Mouse (Mus musculus): ENCODE data around the gene Pabpn1.
A peak's percentile ranks its signal among the peaks of the same experiment; 100 is the strongest.

Pabpn1 gene

DNA sequence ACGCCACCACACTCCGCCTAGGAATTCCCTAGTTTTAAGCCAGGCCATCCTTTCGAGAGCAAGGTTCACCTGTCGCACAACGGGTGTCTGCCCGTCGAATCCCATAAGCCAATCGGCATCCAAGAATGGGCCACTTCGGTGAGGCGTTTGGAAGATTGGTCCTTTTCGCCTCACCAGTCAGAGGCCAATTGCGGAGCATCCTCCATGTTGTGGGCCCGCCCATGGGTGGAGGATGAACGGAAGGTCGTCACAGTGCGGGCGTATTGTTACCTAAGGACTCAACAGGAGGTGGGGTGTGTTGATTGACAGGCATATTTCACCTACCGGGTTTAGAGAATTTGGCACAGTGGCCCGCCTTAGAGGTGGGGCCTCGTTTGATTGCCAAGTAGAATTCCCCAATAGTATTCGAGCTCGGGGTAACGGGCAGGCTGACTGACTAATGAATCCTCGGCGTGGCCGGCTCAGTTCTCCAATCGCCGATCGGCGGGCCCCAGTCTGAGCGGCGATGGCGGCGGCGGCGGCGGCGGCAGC is 1.4 kb downstream of the Pabpn1 start:
- DNase-seq (ENCODE audit: low spot score) = peak; percentile 96

- DNase-seq (ENCODE audit: low spot score) = peak; percentile 74
These were observed 2.2 kb downstream of the Pabpn1 start for GRCm38 (mm10) chr14:54894296-54895151.

GRCm38 (mm10) chr14:54897445-54897844 is 5.1 kb downstream of the Pabpn1 start:
- DNase-seq (ENCODE audit: low spot score) = peak; percentile 73

DNA sequence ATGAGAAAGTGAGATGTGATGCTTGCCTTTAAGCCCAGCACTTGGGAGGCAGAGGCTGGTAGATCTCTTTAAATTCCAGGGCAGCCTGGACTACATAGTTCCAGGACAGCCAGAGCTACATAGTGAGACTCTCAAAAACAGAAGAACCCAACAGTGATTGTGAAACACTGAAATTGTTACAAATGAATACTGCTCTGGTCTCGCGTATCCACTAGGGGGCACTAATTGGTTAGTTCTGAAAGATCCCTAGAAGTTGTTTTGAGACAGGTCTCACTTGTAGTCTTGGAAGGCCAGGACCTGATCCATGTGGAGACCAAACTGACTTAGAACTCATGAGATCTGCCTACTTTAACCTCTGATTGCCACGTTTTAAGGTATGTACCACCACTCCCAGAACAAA is 8.1 kb downstream of the Pabpn1 start:
- DNase-seq (ENCODE audit: low spot score) = no peak

DNA sequence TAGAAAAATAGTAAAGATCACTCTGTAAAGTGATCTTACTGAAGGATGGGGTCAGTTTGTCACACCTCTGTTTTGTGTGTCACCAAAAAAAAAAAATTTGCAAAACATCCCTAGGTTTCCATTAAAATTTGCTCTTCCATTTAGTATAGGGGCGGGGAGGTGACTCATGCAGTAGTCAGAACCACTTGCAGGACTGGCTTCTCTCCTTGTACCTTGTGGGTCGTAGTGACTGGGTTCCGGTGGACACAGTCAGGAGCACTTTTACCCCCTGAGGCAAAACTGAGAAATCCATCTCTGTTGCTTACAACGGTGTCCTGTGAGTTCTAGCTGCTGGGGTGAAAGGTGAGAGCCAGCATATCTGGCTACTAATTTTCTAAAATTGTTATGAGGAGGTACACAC is 11.3 kb downstream of the Pabpn1 start:
- no peak for DNase-seq (ENCODE audit: low spot score)

- DNase-seq (ENCODE audit: low spot score) = no peak
These were observed 16.4 kb downstream of the Pabpn1 start for GRCm38 (mm10) chr14:54908682-54909081.

DNA sequence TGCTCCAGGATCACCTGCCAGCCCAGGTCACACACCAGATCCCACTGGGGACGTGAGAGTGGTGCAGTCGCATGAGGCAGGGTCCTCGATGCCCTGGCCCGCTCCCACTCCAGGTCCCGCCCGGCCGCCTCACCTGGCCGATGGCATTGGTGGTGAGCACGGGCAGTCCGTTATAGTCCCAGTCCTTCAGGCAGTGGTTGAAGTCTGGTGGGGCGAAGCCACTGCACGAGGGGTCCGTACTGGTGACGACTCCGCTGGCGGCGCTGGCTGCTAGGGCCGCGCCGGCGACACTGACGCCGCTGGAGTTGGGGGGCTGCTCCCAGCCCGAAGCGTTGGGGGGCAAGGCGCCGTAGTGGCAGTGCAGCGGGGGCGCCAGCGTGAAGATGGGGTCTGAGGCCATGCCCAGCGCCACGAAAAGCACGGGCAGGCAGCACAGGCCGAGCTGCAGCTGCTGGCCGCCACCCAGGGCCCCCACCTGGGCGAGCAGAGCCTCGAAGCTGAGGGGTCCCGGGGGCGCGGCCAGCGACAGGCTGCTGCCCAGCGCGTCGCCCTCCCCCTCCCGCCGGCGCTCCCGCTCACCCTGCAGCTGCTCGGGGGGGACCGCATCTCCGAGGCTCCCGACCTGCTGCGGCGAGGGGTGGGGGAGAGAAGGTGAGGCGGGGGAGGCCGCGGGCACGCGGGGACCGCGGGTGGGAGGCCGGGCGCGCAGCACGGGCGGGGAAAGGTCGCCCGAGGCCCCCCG is 20.0 kb downstream of the Pabpn1 start:
- peak; percentile 22 for DNase-seq (ENCODE audit: low spot score)

DNA sequence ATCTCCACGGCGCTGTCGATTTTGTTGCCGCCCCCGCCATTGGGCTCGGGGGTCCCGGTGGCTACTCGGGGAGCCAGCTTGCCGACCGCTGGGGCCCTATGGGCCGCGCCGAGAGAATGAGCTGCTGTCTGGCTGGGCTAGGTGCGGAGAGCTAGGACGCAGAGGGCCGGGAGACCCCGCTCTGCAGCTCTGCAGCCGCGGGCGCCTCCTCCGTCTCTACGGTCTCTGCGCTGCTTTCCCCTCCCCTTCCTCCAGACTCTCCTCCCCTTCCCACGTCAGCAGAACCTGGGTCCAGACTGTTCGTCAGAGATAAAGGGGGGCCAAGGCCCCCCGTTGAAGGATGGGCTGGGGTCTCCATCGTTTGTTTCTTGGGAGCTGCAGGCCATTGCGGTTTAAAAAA is 20.6 kb downstream of the Pabpn1 start, which contains the start of gene Slc22a17:
Slc22a17 (minus strand) TSS at position 247 of the 400 bp plus-strand sequence.
- peak; percentile 75 for DNase-seq (ENCODE audit: low spot score)

DNA sequence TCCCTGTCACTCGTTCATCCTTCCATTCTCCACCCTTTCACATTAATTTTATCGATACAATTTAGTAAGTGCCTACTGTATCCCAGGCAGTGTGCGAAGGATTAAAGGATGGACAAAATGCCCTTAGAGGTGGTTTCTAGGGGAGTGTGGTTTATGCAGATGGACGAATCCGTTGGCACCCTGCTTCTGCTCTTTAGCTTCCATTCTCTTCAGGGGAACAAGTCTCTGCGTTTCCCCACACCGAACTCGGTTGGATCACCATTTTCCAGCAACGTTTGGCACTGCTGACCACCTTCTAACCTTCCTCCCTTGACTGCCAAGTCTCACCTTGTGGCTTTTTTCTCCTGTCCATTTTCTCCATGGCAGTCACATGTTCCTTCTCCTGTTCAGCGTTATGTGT is 21.0 kb downstream of the Pabpn1 start:
- DNase-seq (ENCODE audit: low spot score) = no peak

GRCm38 (mm10) chr14:54920076-54920685 is 27.9 kb downstream of the Pabpn1 start:
- no peak for DNase-seq (ENCODE audit: low spot score)

- DNase-seq (ENCODE audit: low spot score) = peak; percentile 33
These were observed 32.5 kb downstream of the Pabpn1 start for GRCm38 (mm10) chr14:54924641-54925348.

DNA sequence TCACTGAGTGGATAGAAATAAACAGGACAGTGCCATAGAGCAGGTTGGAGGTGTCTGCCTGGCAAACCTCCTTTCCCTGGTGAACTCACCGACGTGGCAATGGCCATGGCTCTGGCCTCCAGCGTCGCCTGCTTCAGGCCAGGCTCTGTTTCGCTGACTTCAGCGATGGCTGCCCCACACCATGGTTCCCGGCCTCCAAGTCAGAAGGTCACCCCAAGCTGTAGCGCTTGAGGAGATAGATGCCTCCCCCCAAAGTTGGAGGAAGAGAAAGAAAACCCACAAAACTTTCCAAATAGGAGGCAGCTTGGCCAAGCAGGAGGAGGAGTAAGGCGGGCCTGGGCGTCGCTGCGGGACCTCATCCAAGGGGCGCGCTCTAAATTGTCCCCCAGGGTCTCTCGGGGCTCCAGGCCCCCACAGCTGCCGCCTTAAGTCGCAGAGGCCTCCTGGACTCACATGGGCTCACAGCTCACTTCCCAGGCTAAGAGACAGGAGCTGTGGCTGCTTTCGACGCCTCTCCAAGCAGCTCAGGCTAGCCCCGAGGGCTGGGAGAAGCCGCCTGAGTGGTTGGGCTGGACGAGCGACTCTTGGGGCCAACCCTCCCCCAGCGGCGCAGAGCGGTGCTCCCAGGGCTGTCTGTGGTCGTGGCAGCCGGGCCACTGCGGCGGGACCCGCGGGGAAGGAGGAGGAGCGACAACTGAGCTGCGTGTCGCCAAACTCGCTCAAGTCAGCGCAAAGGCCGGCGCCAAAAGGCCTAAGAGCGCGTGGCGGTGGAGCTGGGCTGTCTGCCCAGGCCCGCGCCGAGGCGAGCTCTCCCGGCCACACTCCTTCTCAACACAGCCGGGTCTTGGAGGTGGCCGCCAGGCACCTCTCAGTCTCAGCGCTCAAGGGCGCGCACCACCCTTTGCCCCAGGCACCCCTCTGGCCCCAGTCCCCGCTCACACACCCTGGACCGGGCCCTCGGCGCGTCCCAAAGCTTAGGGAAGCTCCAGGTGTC is 33.3 kb downstream of the Pabpn1 start, which contains the start of gene Efs:
Efs (minus strand) TSS at position 778 of the 994 bp plus-strand sequence.
- peak; percentile 65 for DNase-seq (ENCODE audit: low spot score)

DNA sequence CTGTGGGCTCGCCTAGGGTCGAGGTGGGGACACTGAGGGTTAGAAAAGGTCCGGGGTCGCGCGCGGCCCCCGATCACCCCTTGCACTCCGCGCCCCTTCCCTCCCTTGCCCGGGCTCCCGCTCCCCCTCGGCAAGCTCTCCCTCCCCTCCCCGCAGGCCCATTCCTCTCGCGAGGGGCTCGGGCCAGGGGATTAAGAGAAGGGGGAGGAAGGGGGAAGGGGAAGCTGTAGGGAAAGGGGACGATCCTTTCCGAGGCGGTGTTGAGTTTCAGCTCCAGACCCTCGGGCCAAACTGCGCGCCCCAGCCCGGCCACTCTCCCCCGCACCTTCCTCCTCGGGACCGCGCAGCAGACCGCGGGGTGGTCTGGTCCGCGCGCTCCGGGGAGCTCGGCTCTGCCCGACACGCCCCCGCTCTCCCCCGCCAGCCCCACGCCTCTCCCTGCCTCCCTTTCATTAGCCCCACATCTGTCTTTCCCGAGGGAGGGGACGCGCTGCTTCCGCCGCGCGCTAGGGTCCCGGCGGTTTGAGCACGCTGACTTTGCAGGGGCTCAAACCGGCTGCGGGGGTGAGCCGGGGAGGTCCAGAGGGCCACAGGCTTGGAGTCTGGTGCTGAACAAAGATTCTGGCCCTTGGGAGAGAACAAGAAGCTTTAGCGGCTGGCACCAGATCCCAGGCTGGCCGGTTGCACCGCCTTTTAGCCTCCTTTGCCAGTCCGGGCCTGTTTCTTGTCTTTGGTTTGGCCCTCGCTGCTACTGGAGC is 34.3 kb downstream of the Pabpn1 start:
- peak; percentile 66 for DNase-seq (ENCODE audit: low spot score)

GRCm38 (mm10) chr14:54927296-54927695 is 35.0 kb downstream of the Pabpn1 start:
- DNase-seq (ENCODE audit: low spot score) = no peak

DNA sequence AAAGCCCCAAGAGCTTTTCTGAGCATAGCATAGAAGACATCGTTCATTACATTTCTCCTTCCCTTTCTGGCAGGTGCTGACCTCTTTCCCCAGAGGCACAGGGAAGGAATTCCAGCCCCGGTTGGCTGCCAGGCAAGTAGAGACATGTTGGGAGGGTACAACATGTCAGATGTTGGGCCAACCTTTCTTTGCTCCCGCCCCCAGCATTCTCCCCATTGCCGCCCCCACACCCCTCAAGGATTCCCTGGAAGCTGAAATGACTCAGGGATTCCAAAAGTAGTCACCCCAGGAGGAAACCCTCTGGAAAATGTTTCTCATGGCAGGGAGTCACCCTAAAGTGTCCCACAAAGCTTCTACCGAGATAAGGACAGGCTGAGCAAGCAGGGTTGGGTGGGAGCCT is 37.5 kb downstream of the Pabpn1 start:
- DNase-seq (ENCODE audit: low spot score) = no peak

DNA sequence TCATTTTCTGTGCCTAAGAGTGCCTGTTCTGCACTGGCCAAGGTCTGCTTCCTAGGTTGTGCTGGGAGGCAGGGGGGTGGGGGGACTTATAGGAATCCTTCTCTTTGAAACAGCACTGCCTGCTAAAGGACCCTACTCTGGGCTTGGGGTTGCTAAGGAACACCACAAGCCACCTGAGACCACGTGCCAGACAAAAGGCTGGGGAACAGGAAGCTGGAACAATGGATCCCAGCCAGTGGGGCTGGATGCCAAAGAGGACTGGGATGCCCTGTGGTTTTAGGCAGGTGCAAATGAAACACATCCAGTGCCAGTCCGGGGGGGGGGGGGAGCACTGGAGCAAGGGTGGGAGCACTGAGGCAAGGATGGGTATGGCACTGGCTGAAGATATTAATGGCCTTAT is 38.1 kb downstream of the Pabpn1 start:
- DNase-seq (ENCODE audit: low spot score) = no peak

DNA sequence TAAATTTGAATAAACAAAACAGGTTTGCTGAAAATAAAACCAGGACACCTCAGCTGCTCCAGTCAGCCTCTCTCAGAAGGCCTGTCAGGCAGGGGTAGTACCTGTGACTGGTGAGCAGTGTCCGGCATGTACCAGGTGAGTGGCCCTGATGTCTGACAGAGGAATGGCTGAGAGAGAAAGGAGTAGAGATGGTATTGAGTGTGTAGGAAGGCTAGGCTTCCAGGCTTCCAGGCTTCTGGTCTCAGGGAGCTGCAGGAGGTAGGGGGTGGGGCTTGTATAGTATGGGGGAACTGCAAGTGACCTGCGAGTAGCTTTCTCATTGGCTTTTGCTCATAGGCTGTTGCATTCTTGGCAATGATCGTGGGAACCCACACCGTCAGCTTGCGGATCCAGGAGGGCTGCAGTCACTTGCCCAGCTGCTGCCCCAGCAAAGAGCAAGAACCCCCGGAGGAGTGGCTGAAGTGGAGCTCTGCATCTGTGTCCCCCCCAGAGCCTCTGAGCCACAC is 40.4 kb downstream of the Pabpn1 start, which contains the start of gene Il25:
Il25 (plus strand) TSS at position 51 of the 506 bp plus-strand sequence.
- no peak for DNase-seq (ENCODE audit: low spot score)

DNA sequence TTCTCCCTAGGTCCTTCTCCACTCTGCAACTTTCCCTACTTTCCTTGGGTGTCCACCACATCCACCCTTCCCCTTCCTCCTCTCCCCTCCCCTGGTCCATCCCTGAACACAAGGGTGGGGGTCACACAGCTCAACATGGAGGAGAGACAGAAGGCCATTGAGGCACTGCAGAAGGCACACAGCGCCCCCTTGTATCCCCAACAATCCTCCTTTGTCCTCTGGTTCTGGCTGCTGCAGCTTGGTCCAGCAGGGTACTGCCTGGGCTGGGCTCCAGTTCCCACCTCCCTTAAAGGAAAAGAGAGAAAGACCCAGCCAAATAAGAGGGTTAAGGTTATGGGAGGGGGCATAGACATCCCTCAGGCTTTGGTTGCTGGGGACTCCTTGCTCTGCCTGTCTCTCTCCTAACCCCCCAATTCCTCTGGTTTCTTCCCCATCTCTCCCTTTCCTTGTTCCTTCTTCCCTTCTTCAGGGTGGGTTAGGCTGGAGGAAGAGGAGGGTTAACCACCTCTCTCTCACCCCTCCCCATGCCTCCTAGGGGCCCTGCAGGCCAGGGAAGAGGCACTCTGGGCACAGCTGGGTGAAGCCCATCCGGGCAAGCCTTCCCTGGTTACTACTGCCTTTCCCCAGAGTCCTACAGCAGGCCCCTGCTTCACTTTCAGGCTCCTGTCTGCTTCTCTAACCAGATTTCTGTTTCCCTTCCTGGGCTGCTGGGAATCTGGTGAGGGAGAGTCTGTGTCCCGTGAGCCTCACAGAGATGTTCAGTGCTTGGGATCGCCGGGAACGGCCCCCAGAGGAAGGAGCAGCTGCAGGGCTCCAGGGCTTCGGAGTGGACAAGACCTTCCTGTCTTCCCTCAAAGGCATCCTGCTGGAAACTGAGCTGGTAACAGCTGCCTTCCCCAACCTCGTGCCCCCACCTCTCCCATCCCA is 43.9 kb downstream of the Pabpn1 start, which contains the start of gene Cmtm5:
Cmtm5 (plus strand) TSS at position 358 of the 927 bp plus-strand sequence.
- DNase-seq (ENCODE audit: low spot score) = no peak
